Mouse (Mus musculus) kidney, postnatal 36 days (tissue): ENCODE results near the gene Hivep1.

Experiments
- DNase-seq, 2 experiments: peaks; one replicate each; pipeline ENCODE4 v3.0.0; 2021 to 2022; ENCODE audit warnings: mixed read lengths in 2 of 2

Hivep1 gene

DNA sequence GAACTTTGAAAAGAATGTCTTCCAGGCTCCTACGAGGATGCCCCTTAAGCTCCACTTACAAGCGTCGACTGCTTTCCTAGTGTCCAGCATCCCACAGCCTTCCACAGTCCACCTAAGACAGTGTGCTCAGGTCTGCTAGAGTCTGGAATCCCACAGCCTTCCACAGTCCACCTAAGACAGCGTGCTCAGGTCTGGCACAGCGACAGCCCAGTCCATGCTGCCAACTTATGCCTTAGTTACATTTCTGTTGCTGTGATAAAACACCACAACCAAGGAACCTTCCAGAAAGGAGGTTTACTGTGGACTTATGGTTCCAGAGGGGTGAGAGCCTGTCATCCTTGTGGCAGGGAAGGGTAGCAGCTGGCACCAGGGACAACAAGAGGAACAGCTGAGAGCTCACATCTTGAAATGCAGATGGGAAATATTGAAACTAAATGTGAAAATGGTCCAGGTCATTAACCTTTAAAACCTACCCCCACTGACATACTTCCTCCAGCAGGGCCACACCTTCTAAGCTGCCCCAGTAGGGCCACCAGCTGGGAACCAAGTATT, 25.0 kb downstream of the Hivep1 start:
- DNase-seq, result no peak

DNA sequence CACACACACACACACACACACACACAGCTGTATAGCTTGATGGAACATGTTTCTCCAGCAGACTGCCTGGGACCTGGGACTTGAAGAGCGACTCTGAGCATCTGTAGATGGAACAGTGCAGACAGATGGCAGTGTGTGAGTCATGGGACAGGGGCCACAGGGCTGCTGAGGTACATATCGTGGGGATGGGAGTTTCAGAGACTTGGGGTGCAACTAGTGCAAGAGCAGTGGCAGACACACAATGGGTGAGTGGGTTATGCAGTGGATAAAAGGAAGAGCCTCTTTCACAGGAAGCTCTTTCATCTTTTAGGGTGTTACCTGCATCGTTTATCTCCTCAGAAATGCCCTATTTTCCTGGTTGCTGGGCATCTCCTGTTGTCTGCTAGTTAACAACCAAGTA, 25.8 kb downstream of the Hivep1 start:
- DNase-seq, result no peak

DNA sequence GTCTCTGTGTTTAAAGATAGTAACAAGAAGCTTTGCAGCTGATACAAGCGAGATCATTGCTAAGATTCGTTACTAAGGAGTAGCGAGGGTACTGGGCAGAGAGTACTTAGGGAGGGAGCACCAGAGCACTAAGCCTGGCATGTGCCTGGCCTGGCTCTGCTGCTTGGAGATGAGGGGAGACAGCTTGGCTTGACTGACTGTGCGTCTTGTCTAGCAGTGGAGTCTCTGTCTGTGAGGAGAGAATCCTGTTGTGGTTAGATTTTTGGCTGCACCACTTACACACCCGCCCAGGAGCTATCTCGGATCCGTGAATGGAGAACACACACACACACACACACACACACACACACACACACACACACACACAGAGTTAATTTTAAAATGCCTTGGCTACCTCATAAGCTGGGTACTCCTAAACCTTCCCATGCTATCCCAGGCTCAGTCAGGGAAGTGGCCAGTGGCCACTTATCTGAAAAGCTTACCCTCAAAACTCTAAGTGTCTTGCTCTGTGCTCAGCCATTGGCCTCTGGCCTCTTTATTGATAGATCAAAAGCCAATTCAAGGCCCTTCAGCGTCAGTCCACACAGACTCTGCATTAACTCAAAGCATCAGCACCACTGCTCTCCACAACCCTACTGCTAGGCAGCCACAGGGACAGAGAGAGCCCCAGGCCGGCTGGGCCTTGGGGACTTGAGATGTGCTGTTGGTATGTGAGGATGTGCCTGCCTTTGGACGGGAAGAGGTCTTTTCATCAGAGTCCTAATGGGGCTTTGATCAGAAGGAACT, 28.5 kb downstream of the Hivep1 start:
- DNase-seq, result no peak

DNA sequence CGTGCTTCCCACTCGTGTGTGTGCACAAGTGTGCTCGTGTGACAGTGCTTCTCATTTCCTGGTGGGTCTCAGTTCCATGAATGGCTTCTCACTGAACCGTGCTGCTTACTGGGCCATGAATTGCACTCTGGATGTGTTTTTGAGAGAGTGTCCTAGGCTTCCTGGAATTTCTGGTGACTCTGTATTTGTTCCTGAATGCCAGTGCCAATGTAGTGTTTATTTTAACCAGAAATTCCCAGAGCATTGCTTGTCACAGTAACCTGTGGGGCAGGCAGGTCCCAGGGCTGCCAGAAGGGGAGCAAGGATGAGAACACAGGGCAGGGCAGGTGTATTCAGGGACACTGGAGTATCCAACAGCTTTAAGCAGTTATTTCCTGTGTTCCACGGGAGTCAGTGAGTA, 36.5 kb downstream of the Hivep1 start:
- peak; percentile 26 to 29 for DNase-seq

DNA sequence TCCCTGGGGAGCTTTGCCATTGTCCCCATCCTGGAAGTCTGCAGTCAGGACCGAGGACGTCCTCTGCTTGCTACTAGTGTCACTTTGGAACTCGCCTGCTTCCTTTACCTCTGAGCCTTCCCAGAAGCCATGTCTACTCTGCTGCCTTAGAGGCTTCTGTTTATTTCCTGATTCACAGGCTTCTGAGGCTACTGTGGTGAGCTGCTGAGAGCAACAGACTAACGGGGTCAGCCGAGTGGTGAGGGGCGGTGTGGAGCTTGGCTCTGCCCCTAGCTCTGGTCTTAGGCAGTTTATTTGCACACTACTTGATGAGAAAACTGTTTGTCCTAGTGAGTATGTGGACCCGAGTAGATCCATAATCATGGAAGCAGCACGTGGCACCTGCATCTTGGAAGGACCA, 37.2 kb downstream of the Hivep1 start:
- DNase-seq, result no peak

DNA sequence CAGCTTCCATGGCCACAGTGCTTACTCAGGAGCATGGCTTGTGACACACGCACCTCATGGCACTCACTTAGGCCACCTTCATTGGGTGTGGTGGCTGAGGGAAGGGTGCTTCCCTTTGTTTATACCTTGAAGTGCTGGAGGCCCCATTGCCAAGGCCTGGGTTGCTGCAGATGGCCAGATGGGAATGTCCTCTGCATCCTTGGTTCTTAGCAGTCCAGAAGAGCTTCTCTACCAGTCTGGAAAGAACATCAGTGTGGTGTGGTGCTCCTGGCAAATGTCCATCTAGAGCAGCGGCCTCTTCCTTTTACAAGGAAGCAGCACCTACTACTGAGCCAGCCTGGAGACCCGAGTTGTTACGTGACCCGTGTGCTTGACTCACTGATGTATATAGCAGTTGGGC, 38.9 kb downstream of the Hivep1 start:
- DNase-seq, result no peak

DNA sequence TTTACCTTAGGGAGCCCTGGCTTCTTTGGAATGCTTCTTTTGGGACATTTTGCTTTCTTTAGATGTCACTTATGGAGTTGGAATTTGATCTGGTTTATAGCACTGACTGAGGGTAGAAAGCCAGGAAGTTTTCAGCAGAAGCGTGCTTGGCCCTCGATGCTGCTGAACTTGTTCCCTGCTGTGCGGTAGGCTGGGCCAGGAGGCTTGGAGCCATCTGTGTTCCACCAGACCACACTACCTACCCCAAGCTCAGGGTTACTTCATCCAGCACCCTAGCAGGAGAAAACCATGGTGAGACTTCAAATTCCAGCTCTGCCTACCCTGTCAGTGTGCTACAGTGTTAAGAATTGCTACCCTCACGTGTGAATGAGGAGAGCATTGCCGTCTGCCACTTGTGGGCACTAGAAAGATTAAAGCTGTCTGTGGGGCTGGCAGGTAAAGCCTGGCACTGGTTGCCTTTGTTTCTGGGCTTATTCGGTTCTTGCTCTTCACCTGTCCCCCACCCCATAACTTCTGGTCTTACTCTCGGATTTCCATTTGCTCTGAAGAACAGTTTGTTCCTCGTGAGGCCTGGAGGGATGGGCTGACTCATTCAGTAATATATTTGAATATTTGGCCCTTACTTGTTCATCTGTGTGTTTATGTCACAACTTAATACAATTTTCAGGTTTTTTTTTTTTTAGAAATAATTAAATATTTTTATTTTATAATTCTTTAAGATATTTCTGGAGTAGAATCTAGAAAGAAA, 40.7 kb downstream of the Hivep1 start:
- DNase-seq, result no peak

DNA sequence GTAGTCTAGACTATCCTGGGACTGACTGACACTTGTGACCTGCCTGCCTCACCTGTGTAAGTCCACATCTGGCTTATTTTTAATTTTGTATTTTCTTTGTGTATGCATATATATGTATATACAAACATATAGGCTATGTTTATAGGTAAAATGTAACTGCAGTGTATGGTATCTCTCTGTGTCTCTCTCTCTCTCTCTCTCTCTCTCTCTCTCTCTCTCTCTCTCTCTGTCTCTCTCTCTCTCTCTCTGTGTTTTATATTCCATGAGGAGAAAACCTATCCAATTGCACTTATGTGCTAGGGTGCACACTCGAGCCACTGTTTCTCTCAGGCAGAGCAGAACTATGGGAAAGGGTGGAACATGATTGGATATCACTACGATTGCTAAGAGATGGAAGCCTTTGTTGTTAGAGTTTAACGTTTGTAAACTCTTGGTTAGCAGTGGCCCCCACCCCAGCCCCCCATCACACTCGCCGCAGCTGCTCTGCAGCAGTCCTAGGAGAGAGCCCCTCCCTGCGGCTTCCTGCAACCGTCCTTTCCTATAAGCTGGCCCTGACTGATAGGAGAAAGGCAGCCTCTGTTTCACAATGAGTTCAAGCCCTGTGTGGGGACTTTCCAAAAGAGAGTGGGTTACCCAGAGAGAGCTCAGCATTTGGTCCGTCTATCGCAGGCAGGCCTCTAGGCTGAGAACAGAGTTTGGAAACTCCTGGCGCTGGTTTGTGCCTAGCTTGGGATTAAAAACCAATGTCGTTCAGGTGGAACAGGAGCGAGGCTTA, 41.6 kb downstream of the Hivep1 start:
- DNase-seq, result no peak

DNA sequence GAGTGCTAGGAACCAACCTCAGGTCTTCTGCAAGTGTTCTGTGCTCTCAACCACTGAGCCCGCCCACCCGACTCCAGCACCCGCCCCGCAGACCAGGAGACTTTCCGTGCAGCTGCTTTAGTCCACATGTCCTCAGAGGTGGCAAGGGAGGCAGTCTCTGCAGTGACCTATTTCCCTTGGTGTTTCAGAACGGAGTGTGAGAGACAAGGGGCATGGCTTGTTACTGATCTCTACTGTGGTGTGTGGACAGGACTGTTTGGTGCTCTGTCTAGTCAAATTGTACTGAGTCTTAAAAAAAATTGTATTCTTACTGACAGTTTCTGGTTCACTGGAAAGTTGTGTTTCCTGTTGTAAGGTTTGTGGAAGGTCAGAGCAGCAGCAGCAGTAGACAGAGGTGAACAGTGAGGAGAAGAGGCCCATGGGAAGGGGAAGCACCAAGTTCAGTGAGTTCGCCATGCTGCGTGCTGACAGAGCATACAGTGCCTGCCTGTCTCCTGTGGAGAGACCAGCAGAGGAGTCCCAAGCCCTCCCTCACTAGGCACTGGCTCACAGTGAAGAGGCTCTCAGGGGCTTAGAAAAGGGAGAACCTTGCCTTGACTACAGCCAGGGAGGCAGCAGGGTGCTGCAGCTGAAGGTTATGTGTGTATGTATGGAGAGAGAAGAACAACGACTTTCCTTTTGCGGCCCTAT, 44.1 kb downstream of the Hivep1 start:
- no peak for DNase-seq

DNA sequence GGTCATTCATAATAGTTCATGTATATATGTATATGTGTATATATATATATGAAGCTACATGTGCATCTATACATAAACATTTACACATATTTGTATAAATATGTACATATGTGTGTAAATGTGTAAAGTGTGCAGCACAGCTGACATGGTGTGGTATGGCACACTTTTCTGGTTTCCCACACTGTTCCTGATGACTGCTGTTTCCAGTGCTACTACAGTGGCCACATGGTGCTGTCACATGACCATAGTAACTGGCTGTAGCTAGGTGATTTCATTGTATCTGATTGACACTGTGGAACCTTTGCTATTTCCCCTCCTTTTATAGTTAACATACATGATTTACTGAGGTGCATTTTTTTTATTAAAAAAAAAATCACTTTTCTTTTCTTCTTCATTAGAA, 45.3 kb downstream of the Hivep1 start:
- no peak for DNase-seq

DNA sequence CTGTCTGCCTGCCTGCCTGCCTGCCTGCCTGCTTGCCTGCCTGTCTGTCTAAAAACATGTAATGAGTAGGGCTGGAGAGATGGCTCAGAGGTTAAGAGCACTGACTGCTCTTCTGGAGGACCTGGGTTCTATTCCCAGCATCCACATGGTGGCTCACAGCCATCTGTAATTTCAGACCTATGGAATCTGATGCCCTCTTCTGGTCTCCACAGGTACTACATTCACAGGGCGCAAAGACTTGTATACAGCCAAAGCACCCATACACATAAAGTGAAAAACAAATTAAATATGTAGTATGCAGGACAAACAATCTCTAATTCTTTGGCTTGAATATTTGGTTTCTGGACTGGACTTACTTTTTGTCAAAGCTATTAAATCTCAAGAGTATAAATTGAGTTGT, 46.7 kb downstream of the Hivep1 start:
- DNase-seq, result no peak

DNA sequence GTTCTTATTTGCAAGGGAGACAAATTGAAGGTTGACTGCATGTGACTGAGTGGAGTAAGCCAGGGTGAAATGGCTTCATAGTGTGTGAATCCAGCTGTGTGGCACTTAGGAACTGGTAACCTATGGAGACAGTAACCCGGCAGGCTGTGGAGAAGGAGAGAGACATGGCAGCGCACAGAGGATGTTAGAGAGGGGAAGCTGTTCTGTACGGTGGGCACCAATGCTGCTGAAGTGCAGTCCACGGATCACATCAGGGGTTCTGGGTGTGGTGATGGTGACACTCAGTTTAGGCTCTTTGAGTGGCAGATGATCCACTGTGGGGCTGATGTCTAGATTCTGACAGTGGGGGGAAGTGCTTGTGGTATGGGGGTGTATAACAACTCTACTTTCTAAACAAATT, 47.7 kb downstream of the Hivep1 start:
- DNase-seq, result no peak

DNA sequence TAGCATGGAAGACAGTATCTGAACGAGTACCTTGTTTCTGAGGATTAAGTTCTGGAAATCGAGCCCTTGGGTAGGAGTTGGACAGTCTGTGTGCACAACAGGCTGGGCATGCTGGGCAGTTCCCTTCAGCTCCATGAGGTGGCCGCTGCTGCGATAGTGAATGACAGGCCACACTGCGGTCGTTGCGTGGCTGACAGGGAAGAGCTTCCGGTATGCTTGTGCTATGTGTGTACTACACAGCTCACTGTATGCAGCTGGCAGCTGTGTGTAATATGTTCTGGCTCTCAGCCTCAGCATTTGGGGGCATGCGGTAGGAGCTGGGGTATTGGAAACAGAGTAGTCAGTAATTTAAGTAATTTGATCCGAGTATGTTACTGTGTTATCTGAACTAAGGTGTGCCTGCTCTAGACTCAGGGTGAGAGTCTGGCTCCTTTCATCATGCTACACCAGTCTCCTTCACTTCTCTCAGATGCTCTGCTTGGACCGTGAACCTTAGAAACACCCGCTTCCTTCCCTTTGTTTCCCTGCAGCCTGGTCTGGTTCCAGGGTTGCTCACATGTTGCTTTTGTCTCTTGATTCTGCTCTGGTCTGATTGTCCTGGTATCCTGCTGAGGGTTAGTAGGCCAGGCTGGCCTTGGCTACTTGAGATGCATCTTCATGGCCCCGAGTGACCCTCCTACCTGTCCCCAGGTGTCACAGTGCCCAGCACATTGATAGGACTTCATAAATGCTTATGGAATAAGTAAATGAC, 49.8 kb downstream of the Hivep1 start:
- peak in 1 of 2 experiments; percentile 34 for DNase-seq

DNA sequence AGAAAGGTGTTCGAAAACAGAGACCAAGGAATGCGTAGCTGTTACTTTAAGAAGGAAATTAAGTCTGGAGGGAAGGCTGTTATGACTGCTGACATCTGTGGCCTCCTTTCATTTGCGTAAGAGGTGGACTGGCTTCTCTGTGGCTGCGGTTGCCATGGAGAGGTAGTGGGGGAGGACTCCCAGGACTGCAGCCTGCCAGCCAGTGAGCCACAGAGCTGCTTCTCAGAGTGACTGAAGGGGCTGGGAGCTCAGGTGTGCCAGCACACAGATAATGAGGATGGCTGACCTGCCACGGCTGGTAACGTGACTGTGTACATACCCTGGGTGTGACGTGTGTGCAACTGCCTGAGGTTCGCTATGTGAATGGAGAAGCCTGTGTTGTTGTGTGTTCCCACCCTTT, 51.2 kb downstream of the Hivep1 start:
- DNase-seq, result peak; percentile 69 to 77

DNA sequence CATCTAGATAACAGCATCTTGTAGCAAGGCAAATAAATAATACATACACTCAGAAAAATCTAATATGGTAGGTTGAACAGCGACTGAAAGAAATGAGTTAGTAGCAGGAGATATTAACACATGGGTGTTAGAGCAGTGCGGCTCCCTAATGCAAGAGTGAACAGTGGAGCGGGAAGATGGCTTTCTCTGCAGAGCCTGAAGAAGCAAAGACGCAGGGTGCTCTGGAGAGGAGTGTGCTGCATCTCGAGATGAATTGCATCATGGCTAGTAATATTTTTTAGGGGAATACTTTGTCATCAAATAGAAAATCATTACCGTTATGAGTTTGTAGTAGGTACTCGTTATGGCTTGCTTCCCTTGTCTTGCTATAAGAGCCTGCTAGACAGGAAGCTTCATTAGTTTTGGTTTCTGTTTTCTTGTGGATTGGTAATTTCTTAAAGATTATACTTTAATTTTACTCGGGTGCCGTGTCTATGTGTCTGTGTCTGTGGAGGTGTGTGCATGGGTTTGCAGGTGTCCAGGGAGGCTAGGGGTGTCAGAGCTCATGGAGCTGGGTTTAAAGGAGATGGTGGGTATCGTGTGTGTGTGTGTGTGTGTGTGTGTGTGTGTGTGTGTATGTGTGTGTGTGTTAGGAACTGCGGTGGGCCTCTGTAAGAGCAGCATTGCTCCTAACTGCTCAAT, 51.8 kb downstream of the Hivep1 start:
- DNase-seq, result no peak

DNA sequence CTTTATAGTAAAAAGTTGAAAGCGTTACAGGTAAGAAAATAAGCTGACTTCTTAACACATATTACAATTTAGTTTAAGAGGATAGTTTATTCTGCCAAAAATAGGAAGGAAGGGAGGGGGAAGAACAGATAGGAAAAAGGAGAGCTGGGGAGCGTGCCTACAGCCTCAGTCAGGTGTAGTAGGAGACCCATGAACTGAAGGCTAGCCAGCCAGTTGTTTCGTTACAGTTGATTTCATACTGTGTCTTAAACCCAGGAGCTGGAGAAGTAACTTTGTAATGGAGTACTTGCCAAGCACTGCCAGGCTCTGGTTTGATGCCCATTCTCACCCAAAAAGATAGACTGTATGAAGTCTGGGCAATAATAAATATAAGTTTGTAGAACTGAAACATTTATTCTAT, 52.5 kb downstream of the Hivep1 start:
- DNase-seq, result no peak

DNA sequence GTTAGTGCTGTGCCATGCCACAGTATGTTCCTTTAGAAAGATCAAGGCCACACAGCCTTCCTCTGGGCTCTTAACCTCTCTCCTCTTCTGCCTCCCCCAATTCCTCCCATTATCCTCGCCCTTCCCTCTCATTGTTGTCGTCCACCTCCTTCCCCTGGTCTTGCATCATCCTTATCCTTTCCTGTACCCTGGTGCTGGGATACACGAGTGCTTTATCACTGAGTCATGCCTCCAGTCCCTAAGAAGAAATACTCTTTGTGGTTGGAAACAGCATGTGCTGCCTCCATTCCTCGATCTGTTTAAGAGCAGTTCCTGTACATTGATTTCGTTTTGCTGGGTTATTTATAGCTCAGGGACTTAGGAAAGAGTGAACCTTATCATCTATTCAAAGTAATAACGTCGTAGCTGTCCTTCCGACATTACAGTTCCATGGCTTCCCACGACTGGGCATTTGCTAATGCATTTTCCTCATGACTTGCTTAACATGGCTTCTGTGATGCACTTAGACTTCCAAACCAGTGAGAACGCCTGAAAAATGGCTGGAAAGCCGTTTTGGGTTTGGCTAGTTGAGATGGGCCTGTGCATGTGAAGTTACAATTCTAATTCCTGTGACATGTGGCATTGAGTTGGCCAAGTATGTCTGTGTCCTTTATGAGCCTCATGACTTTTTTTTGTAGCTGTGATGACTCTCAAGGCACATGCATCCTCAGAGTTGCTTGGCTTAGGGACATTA, 56.8 kb downstream of the Hivep1 start:
- no peak for DNase-seq

DNA sequence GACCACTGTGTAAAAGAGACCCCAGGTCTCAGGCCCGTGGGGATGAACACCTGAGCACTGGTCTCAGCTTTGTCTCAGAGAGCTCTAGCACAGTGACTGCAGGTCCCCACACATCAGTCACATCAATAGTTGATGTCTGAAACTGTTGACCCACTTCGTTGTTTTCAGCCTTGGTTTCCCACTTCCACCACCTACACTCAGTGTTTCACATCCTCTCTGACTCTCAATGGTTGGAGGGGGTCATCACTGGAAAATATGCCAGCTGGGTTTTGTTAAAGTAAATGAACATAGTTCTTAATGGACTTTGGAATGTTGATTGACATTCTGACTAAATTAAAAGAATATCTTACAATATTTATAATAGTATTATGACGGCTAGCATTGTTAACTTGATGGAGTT, 58.6 kb downstream of the Hivep1 start:
- DNase-seq, result no peak

DNA sequence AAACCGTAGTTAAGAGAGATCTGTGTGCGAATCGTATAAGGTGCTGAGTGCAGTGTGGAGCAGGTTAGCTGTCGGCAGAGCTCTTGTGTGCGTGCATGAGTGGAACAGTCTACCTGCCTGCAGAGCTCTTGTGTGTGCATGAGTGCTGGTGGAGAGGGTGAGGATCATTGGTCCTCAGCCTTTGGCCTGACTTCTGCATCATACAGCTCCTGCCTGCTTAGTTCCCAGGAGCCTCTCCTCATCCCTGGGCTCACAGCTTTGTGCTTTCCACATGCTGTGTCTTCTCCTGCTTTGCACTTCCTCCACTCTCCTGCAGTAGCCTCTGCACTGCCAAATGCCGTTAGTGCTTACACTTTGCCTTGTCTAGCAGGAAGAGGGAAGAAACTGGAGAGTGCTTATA, 60.2 kb downstream of the Hivep1 start:
- DNase-seq, result no peak

DNA sequence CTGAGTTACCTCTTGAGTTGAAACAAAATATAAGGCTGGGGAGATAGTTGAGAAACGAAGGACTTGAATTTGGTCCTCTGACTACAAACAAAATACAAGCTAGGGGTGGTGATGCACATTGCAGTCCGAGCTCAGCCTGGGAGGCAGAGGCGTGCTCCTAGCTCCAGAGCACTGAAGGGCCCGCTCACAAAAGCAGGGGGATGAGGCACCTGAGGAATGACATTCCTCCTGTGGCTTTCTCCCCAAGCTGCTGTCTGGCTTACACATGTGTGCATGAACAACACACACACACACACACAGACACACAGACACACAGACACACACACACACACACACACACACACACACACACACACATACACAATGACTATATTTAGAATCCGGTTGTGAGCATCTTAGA, 60.9 kb downstream of the Hivep1 start:
- DNase-seq, result no peak

DNA sequence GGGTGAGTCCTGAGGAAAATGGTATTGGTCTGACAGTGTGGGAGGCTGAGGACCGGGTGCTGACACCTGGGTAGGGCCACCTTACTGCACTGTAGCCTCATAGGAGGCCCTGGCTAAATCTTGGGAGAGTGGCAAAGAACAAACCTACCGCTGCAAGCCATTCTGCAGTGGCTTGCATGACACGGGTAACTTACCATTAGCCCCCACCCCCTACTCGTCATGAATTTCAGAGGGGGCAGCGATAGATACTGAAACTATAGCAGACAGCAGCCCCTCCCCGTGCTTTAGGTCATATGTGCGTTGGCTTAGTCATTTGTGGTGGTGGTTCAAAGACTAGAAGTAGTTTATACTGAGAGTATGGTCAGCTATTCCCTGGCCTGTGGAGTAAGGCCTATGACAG, 61.8 kb downstream of the Hivep1 start:
- no peak for DNase-seq
